Mouse (Mus musculus) ZHBTc4 (cell line): ENCODE data around the gene Smarcc2.
"Not testable (repeated sequence)": the region's sequence is repeated elsewhere in the genome, so short reads cannot be mapped to it uniquely, and the experiment has no call there.

ENCODE experiments used
- DNase-seq: peaks from one replicate; pipeline ENCODE4 v3.0.0-alpha.2; 2011; ENCODE audit warnings: low read depth, low spot score

The Smarcc2 gene

DNA sequence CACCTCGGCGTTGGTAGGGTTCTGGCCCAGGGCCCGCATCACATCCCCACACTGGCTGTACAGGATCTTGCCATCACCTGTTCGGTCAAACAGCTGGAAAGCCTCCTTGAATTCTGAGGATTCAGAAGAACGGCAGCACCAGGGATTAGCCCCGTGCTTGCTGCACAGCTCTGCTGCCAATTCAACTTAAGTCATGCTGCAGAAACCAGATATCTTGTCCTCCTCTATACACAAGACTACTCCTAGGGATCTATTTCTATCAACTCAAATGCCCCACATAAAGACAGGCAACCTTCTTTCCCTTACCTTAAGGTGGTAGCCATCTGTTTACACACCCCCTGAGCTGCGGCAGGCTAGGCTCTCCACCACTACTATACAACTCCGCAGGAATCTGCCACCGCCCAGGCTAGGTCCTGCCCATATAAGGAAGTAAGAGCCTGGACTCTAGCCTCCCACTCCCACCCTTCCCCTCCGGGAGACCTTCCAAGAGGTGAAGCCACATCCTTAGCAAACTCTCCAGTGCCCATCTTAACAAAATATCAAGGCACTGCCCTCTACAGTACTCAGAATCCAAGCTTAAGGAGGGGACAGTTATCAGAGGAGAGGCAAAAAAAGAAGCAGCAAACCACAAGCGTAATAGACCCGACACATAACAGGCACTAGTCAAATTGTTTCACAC is 33.7 kb downstream of the Smarcc2 start:
- peak; percentile 78 for DNase-seq

DNA sequence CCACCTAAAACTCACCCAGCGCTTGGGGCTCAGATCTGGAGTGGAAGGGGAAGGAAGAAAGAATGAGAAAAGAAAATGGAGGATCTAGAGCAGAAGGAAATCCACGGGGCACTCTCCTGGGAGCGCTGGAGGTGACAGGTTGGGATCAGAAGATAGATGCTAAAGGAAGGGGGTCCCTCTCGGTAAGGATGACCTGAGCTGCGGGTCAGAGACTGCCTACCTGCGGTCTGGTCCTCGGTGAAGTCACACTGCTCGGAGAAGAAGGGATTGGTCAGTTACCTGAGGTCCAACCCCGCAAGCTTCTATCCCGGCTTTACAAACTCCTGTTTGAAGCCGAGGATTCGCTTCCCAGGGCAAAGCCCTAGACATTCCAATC is 34.3 kb downstream of the Smarcc2 start:
- no peak for DNase-seq

DNA sequence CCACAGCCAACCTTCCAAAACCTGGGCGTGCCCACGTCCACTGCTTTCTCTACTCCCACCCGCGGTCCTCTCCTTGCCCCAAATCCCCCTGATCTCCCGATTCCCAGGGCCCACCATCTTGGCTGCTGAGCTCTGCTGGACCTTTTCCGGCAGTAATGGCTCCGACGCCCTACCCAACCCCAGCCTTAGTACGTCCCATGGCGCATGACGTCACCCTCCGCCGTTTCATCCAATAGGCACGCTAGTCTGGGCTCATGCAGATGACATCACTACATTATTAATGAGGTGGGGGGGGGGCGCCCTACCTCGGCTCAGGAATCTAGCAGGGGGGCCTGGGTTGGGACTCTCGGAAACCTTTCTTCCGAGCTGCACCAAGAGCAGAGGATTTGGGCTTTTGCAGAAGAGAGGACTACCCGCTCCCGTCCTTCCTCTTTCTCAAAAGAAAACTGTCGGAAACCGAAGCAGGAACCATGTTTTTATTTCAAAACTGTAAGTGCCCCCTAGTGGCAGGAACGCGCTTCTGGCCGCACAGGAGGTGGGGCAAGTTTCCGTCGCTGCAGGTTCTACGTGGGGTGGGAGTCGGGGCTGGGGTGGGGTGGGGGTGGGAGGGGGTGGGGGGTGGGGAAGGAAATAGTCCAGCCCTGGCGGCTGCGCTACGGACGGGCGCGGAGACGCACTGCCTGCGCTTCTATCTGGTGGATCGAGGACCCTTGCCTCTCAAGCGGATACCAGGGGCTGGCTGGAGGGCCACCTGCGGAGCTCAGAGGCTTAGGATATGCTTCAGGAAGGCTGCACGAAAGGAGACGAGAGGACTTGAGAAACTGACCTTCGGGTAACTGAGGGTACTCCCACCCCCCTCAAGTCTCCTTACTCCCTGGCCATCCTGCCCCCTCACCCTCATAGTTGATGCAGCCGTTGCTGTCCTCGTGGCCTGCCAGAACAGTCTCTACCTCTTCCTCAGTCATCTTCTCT is 34.9 kb downstream of the Smarcc2 start, which contains the start of gene Myl6:
Gene Myl6, minus strand, starts transcription at position 451 of the 972 bp plus-strand sequence.
- DNase-seq: peak; percentile 99

DNA sequence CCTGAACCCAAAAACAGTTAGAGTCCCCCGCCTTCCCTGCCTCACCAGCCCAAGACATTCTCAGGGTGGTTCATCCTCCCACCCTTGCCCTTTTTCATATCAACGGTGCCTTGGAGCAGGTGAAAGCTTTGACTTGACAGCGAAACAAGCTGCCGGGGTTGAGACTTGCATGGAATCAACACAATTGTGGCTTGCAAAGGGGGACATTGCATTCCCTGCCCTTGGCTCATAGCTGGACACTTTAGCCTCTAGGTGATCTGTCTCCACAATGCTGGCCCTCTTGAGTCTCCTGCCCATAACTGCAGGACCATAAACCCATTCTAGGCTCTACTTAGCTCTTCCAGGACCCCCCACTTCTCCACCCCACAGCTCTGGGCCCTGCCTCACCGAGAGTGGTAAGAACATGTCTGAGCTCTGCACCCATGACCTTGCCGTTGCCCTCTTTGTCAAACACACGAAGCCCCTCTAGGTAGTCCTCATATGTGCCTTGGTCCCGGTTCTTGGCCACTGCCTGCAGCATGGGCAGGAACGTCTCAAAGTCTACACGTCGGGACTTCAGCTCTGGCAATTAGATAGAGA is 35.7 kb downstream of the Smarcc2 start:
- no peak for DNase-seq

DNA sequence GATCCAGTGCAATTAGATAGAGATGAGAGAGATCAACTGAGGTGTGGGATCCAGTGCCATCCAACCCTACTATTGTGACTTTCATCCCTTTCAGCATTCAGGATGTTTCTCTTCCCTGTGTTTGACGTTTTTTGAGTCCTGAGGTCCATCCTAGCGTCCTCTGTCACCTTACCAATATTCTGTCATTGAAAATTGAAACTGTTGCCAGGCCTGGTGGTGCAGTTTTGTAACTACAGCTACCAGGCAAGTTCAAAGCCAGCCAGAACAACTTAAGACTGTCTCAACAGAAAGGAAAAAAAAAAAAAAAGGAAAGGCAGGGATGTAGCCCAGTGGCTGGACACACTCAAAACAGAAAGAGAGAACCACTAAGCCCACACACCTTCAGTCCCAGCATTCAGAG is 36.2 kb downstream of the Smarcc2 start:
- no peak for DNase-seq

DNA sequence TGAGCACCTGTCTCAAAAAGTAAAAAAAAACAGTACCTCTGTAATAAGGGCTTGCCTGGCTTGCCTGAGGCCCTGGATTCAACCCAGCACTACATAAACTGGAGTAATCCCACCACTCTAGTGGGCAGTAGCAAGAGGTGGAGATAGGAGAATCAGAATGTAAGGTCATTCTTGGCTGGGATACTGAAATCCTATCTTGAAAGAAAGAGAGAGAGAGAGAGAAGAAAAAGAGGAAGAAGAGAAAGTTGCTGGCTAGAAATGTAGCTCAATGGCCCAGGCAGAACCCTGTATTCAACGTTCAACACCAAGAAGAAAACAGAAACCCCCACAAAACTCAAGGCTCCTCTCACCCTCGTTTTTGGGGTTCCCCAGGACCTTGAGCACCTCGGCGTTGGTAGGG is 36.9 kb downstream of the Smarcc2 start:
- no peak for DNase-seq

DNA sequence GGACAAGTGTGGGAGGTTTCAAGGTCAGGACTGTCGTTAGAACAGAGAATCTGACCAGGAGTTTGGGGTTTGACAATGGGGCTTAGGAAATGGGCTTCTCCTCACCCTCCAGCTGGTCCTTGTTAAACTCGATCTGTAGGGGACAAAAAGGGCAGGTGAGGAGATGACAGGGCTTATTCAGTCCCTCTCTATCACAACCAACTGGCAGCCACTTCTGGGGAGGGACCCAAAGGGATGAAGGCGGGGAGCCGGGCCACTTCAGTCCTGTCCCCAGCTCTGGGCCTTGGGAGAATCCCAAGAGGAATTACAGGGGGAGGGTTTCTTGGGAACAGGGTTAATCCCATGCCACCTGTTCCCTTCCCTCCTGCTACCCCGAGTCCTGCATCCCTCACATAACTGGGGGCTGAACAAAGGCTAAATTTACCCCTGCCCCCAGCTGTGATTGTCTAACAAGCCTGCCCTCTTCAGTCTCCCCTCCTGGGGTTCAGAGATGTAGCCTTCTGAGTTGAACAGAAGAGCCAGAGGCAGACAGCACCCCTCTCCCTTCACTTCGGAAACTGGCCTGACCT is 37.5 kb downstream of the Smarcc2 start:
- no peak for DNase-seq

DNA sequence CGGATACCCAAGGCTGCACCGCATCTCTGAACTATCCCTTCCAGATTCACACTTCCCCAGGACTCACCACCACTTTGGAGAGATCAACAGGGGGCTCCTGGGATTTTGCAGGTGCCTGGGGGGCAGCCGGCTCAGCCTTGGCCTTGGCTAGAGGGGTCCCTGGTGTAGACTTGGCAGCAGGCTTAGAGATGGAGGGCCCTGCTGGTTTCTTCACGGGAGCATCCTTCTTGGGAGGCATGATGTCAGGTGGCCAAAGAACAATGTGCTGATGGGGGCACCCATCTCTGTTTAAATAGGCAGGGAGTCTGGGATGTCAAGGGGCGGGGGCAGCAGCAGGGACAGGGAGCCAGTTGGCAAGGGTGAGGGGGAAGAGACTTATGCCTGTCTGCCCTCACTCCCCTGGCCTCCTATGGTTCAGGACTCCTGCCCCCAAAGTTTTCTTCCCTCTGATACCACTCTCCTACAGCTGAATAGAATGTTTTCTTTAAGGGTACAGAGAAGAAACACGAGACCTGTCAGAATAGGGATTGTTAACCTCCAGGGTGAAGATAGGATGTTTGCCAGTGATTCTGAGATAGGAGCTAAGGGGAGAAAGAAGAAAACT is 38.2 kb downstream of the Smarcc2 start:
- DNase-seq: no peak

DNA sequence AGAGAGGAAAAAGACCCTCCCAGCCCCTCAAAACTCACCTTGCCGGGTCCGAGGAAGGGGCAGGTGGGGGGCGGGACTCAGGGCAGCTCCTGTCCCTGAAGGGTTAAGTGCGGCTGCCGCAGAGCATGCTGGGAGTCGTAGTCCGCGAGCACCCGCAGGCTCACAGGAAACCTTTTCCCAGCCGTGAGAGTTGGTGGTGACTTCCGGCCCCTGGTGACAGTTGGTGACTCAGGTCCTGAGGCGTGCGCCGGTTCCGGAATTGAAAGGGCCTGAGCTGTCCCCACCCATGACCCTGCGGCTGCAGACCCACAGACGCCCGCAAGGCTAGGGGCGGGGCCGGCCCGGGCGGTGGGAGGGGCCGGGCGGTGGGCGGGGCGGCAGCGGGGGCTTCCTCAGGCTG is 39.5 kb downstream of the Smarcc2 start, which contains the start of gene Myl6b:
Gene Myl6b, minus strand, starts transcription at position 96 of the 400 bp plus-strand sequence.
- peak; percentile 99 for DNase-seq

DNA sequence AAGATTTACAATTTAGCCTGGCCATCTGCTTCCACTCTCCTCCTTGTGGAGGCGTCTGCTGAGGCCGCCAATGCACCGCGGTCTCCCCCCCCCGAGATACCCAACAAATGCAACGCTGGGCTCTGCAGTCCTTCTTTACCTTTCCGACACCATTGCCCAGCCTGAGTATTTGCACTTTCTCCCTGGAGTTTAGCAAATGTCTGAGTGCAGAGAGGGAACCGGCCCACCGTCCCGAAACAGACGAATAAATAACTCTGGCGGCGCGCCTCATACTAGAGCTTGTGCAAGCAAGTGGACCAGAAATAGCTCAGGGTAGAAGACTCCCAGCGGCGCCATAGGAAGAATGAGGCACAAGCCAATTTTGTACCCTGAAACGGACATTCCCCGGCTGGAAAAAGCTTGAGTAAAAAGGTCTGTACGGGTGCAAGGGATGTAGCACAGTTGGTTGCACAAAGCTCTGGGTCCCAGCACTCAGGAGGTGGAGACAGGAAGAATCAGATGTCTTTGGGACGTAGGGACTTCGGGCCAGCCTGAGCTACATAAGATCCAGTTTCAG is 40.1 kb downstream of the Smarcc2 start:
- peak; percentile 55 for DNase-seq

DNA sequence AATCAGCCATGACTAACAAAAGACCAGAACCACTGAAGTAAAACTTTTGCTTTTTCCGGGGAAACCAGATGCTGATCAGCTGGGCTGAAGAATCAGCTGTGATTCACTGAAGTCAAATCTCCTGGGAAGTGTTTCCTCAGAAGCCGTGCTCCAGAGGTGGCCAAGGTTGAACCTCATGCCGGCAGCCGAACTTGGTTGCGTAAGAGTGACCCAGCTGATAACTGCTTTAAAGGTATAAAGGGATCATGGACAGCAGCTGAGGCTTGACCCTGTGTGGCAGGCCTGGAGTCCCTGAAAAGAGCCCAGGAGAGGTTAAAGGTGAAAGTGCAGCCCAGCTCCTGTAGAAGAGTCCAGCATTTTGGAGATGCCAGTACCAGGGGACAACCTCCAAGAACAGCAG is 43.3 kb downstream of the Smarcc2 start:
- no peak for DNase-seq

DNA sequence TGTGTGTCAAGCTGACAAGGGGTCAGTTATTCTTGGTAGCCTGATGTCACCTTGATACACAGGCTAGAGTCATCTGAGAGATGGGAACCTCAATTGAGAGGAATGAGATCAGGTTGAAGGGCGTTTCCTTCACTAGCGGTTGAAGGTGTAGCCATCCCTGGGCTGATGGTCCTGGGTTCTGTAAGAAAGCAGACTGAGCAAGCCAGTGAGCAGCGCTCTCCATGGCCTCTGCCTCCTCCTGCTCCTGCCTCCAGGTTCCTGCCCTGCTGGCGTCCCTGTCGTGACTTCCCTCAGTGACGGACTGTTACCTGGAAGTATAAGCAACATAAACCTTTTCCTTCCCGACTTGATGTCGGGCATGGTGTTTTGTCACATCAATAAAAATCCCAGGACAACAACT is 44.5 kb downstream of the Smarcc2 start:
- DNase-seq: no peak

DNA sequence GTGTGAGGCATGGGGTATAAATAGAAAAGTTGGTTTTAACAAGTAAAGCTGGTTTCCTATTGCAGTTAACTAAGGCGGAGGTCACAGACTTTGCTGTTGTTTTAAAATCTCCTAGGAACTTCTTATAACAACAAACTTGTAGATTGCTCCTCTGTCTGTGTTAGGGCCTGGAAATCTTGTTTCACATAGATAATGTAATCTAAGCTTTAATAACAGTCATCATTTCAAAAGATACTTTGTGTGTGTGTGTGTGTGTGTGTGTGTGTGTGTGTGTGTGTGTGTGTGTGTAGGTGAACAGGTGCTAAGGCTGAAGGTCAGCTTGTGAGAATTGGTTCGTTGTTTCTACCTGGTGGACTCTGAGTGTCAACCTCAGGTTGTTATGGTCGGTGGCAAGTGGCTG is 45.0 kb downstream of the Smarcc2 start:
- no peak for DNase-seq

DNA sequence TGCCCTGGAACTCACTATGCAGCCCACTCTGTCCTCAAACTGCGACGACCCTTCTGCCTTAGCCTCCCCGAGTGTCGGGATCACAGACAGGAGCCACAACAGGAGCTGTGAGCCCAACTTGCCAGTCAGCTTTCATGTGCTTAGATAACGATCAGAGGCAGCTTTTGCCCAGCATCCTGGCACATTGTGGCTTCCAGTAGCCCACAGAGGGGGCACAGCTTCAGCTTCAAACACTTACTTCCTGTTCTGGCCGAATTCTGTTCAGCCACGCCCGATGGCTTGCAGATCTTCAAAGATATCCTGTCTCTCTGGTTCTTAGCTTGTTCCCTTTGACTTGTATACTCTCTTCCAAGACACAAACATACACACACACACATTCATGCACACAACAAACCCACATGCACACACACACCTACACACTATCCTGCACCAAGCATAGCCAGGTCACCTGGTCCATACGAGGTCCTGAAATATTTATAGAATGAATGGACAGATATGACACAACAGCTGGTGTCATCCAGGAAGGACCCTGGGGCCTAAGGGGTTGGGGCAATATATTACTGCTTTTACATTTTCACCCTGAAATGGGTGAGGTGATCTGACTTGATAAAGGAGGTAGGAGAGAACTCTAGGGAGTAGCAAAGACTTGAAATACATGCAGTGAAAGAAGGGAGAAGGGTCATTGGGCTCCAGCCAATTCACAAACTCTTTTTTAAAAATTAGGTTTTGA is 45.8 kb downstream of the Smarcc2 start:
- no peak for DNase-seq

DNA sequence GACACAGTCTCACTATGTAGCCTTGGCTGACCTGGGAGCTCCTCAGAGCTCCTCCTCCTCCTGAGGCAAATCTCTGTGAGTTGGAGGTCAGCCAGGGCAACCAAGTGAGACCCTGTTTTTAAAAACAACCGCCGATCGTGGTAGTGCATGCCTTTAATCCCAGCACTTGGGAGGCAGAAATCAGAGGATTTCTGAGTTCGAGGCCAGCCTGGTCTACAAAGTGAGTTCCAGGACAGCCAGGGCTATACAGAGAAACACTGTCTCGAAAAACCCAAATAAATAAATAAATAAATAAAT is 46.3 kb downstream of the Smarcc2 start:
- DNase-seq: not testable (repeated sequence)

DNA sequence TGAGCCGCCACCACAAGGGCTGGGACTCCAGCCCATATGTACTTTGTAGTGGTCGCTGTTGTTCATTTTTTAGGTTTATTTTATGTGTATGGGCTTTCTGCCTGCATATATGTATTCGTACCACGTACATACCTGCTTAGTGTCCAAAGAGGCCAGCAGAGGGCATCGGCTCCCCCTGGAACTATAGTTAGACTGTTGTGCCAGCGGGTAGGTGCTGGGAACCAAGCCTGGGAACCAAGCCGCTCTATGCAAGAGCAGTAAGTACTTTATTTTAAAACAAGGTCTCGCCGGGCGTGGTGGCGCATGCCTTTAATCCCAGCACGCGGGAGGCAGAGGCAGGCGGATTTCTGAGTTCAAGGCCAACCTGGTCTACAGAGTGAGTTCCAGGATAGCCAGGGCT is 46.9 kb downstream of the Smarcc2 start:
- peak; percentile 52 for DNase-seq

DNA sequence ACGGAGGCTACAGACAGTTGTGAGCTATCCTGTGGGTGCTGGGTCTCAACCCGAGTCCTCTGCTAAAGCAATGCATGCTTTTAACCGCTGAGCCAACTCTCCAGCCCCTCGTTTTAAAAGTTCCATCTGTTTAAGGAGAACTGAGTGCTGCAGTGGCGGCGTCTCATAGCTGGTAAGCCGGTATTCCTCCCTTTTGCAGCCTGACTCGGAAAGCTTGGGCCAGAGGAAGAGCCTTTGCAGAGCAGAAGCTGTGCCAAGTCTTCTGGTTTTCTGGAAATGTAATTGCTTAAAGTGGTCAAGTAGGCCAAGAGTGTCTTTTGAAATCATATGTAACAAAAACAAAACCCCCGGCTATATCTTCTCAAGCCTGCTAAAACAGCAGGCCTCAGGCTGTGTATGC is 49.2 kb downstream of the Smarcc2 start:
- no peak for DNase-seq

DNA sequence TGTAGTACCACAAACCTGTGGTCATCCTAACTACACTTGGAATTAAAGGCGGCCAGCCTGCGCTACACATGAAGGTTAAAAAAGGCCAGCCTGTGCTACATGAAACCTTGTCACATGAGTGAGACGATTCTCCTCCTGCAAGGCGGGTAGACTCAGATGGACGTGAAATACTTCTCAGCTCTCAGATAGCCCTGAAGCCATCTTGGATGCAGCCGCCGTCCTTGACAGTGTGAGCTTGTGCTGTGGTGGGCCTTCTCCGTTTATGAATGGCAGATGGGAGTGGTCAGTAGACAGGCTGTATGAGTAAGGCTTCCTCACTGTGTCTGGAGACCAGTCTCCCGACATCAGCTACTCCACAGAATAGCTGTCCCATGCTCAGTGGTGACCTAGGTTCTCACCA is 50.2 kb downstream of the Smarcc2 start:
- no peak for DNase-seq

DNA sequence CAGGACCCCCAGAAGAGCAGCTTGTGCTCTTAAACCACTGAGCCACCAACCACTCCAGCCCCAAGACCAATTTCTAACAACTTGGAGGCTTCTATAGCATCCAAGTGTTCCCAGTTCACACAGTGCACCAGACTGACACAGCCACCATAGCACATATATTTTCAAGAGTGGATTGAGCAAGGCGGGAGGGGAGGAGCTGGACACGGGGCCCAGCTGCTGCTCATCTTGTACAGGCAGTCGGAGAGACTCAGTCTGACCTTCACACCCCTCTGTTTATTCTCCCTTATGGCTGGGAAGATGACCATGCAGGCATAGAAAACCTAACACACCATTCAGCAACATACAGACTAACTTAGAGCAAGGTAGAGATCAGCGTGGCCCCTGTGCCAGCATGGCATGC is 50.8 kb downstream of the Smarcc2 start:
- DNase-seq: no peak

DNA sequence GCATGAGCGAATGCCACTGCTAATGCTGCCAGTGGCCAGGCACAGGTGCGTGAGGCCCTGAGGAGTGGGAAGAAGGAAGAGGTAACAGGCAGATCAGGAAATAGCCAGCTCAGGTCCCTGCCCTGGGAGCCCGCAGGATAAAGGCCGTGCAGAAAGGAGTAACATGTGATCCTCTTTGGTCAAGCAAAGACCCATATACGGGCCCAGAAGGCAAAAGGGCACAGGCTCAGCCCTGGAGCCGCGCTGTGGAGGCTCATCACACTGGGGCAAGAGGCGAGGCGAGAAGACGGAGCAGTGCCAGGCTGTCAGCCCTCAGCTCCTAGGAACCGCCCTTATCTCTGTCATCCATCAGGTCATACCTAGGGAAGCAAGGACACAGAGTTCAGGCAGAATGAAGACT is 51.3 kb downstream of the Smarcc2 start:
- DNase-seq: no peak

DNA sequence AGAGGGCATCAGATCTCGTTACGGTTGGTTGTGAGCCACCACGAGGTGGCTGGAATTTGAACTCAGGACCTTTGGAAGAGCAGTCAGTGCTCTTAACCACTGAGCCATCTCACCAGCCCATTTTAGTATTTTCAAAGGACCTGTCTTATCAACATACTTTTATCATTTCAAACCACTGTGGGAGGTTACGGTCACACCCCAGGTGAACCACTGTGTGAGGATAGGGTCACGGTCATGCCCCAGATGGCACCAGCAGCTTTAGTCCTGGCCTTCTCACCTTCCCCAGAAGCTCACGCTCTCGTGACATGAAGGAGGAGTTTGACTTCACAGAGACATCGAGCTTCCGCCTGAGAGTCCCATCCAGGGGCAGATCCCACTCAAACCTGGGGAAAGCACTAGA is 52.1 kb downstream of the Smarcc2 start:
- DNase-seq: no peak
